Mouse (Mus musculus) MEL (cell line): ENCODE results near the gene Akap12. TPM values are rescaled to one million over a fixed set of nuclear protein-coding genes. Genes with fewer than 3 reads are reported as not detected.

Source experiments
- DNase-seq: peaks from one replicate; pipeline ENCODE4 v3.0.0; 2011; ENCODE audit warnings: low read depth, low spot score
- H3K27ac ChIP-seq: 2 replicates; pipeline ENCODE4 v1.5.1; 2012; ENCODE audit warnings: low read depth, mild to moderate bottlenecking, control low read depth, low read length, moderate library complexity; ENCODE audit not compliant: control insufficient read depth
- H3K27me3 ChIP-seq, 2 experiments: fragments of 150-350 bp in 1 of 2; sonication (generic) in 1 of 2; 2 replicates each; pipeline ENCODE4 v1.6.1; 2012; ENCODE audit warnings: low read length in 2 of 2, mild to moderate bottlenecking in 2 of 2, improper control_type of control experiment in 1 of 2, moderate library complexity in 1 of 2; ENCODE audit not compliant: insufficient read depth in 2 of 2, control insufficient read depth in 1 of 2
- H3K36me3 ChIP-seq, 2 experiments: 2 replicates each; pipeline ENCODE4 v1.6.1; 2012 to 2014; ENCODE audit warnings: low read length in 2 of 2, improper control_type of control experiment in 1 of 2, inconsistent platforms in 1 of 2, mild to moderate bottlenecking in 1 of 2; ENCODE audit not compliant: insufficient read depth in 2 of 2, control insufficient read depth in 1 of 2
- H3K4me1 ChIP-seq, 2 experiments: fragments of 150-350 bp in 1 of 2; sonication (generic) in 1 of 2; 2 replicates each; pipeline ENCODE4 v1.6.1; 2012; ENCODE audit warnings: low read length in 2 of 2, improper control_type of control experiment in 1 of 2, mild to moderate bottlenecking in 1 of 2; ENCODE audit not compliant: insufficient read depth in 2 of 2, control insufficient read depth in 1 of 2
- H3K4me3 ChIP-seq, 2 experiments: fragments of 150-350 bp in 1 of 2; sonication (generic) in 1 of 2; 2 replicates each; pipeline ENCODE4 v1.5.1; 2012; ENCODE audit warnings: low read depth in 2 of 2, low read length in 2 of 2, mild to moderate bottlenecking in 2 of 2, moderate library complexity in 2 of 2, control low read depth in 1 of 2, improper control_type of control experiment in 1 of 2; ENCODE audit not compliant: control insufficient read depth in 1 of 2, insufficient read depth in 1 of 2
- H3K79me2 ChIP-seq: 2 replicates; pipeline ENCODE4 v1.6.1; 2012; ENCODE audit warnings: mild to moderate bottlenecking, low read length, moderate library complexity; ENCODE audit not compliant: control insufficient read depth, poor library complexity, insufficient read depth
- H3K9ac ChIP-seq: 2 replicates; pipeline ENCODE4 v1.6.1; 2012; ENCODE audit warnings: low read depth, mild to moderate bottlenecking, control low read depth, low read length, moderate library complexity; ENCODE audit not compliant: control insufficient read depth, poor library complexity, severe bottlenecking
- H3K9me3 ChIP-seq: fragments of 150-350 bp; sonication (generic); replicated peaks from 2 replicates; pipeline ENCODE4 v1.6.1; 2012; ENCODE audit warnings: mild to moderate bottlenecking, low read length, improper control_type of control experiment, moderate library complexity; ENCODE audit not compliant: insufficient read depth
- CHD1 ChIP-seq: IDR thresholded peaks from 2 replicates; pipeline ENCODE4 v1.6.1; 2012; ENCODE audit warnings: low read depth, mild to moderate bottlenecking, inconsistent platforms, low read length, improper control_type of control experiment
- CTCF ChIP-seq, 3 experiments: IDR thresholded peaks in 2 of 3; conservative IDR thresholded peaks in 1 of 3; 2 replicates each; pipeline ENCODE4 v1.5.1; 2011 to 2012; ENCODE audit warnings: low read length in 3 of 3, low read depth in 2 of 3, mild to moderate bottlenecking in 2 of 3, improper control_type of control experiment in 1 of 3, inconsistent platforms in 1 of 3, mixed read lengths in 1 of 3, moderate library complexity in 1 of 3; ENCODE audit not compliant: control insufficient read depth in 1 of 3, insufficient read depth in 1 of 3, poor library complexity in 1 of 3, severe bottlenecking in 1 of 3
- ELF1 ChIP-seq: IDR thresholded peaks from 2 replicates; pipeline ENCODE4 v1.6.1; 2014; ENCODE audit warnings: low read depth, mild to moderate bottlenecking, inconsistent platforms, low read length, improper control_type of control experiment, moderate library complexity
- EP300 ChIP-seq, 2 experiments: IDR thresholded peaks; 2 replicates each; pipeline ENCODE4 v1.6.1; 2011; ENCODE audit warnings: improper control_type of control experiment in 2 of 2, low read length in 2 of 2, low read depth in 1 of 2, mild to moderate bottlenecking in 1 of 2
- GATA1 ChIP-seq: IDR thresholded peaks from 2 replicates; pipeline ENCODE4 v1.6.1; 2011; ENCODE audit warnings: low read depth, low read length, improper control_type of control experiment
- HCFC1 ChIP-seq: IDR thresholded peaks from 2 replicates; pipeline ENCODE4 v1.6.1; 2012; ENCODE audit warnings: low read depth, mild to moderate bottlenecking, inconsistent platforms, low read length, improper control_type of control experiment, moderate library complexity
- KAT2A ChIP-seq: conservative IDR thresholded peaks from 2 replicates; pipeline ENCODE4 v1.6.1; 2012; ENCODE audit warnings: low read depth, low read length, improper control_type of control experiment, inconsistent platforms
- MAFK ChIP-seq: IDR thresholded peaks from 2 replicates; pipeline ENCODE4 v1.6.1; 2011; ENCODE audit warnings: low read depth, mild to moderate bottlenecking, low read length, improper control_type of control experiment, borderline replicate concordance
- MAX ChIP-seq: IDR thresholded peaks from 2 replicates; pipeline ENCODE4 v1.6.1; 2011; ENCODE audit warnings: low read length, improper control_type of control experiment
- MEF2A ChIP-seq: IDR thresholded peaks from 2 replicates; pipeline ENCODE4 v1.6.1; 2014; ENCODE audit warnings: low read depth, mild to moderate bottlenecking, inconsistent platforms, low read length, improper control_type of control experiment; ENCODE audit not compliant: poor library complexity, insufficient replicate concordance, severe bottlenecking; ENCODE audit errors: extremely low read depth
- MXI1 ChIP-seq: IDR thresholded peaks from 2 replicates; pipeline ENCODE4 v1.6.1; 2011; ENCODE audit warnings: mild to moderate bottlenecking, low read depth, low read length, improper control_type of control experiment
- MYB ChIP-seq: IDR thresholded peaks from 2 replicates; pipeline ENCODE4 v1.6.1; 2011; ENCODE audit warnings: mild to moderate bottlenecking, low read depth, low read length, improper control_type of control experiment
- NELFE ChIP-seq: IDR thresholded peaks from 2 replicates; pipeline ENCODE4 v1.6.1; 2011; ENCODE audit warnings: low read depth, low read length, improper control_type of control experiment
- NRF1 ChIP-seq: IDR thresholded peaks from 2 replicates; pipeline ENCODE4 v1.6.1; 2014; ENCODE audit warnings: low read depth, mild to moderate bottlenecking, inconsistent platforms, low read length, improper control_type of control experiment, moderate library complexity; ENCODE audit not compliant: poor library complexity, insufficient read depth, severe bottlenecking
- POLR2AphosphoS5 ChIP-seq: IDR thresholded peaks from 2 replicates; pipeline ENCODE4 v1.6.1; 2012; ENCODE audit warnings: low read depth, borderline replicate concordance, mild to moderate bottlenecking, inconsistent platforms, low read length, moderate library complexity, mixed read lengths
- RAD21 ChIP-seq: IDR thresholded peaks from 2 replicates; pipeline ENCODE4 v1.6.1; 2011; ENCODE audit warnings: mild to moderate bottlenecking, low read depth, low read length, improper control_type of control experiment
- RCOR1 ChIP-seq: IDR thresholded peaks from 2 replicates; pipeline ENCODE4 v1.6.1; 2012; ENCODE audit warnings: low read depth, mild to moderate bottlenecking, inconsistent platforms, low read length, improper control_type of control experiment
- SMC3 ChIP-seq: IDR thresholded peaks from 2 replicates; pipeline ENCODE4 v1.6.1; 2011; ENCODE audit warnings: low read depth, low read length, improper control_type of control experiment
- TBP ChIP-seq: IDR thresholded peaks from 2 replicates; pipeline ENCODE4 v1.8.0; 2011; ENCODE audit warnings: low read depth, low read length, improper control_type of control experiment
- TCF12 ChIP-seq: IDR thresholded peaks from 2 replicates; pipeline ENCODE4 v1.6.1; 2014; ENCODE audit warnings: low read depth, mild to moderate bottlenecking, inconsistent platforms, low read length, improper control_type of control experiment, moderate library complexity
- USF1 ChIP-seq: IDR thresholded peaks from 2 replicates; pipeline ENCODE4 v1.6.1; 2014; ENCODE audit warnings: low read depth, mild to moderate bottlenecking, inconsistent platforms, low read length, improper control_type of control experiment, moderate library complexity
- USF2 ChIP-seq, 2 experiments: IDR thresholded peaks; 2 replicates each; pipeline ENCODE4 v1.6.1; 2011 to 2012; ENCODE audit warnings: improper control_type of control experiment in 2 of 2, low read length in 2 of 2, borderline replicate concordance in 1 of 2, inconsistent platforms in 1 of 2, low read depth in 1 of 2, mild to moderate bottlenecking in 1 of 2; ENCODE audit not compliant: insufficient read depth in 1 of 2
- polyA plus RNA-seq, 2 experiments: library from polyadenylated mRNA; stranded (reverse) in 1 of 2; unstranded in 1 of 2; fragments of >175 nt in 1 of 2; fragments of >200 nt in 1 of 2; gene quantifications; 2 replicates each; pipeline versions ENCODE4 v1.2.1 to v1.2.4; 2012; ENCODE audit warnings: low replicate concordance in 2 of 2, low read depth in 1 of 2; ENCODE audit not compliant: insufficient read length in 2 of 2, insufficient read depth in 1 of 2, missing spikeins in 1 of 2
- total RNA-seq: library from RNA; depleted of rRNA; stranded (reverse); fragments of 300-350 nt; gene quantifications from 2 replicates; pipeline ENCODE4 v1.2.3, GENCODE M21; 2012

The Akap12 gene
- total and polyA plus RNA-seq, 3 experiments, result 0.08 to 0.42 TPM; not detected in 1

DNA sequence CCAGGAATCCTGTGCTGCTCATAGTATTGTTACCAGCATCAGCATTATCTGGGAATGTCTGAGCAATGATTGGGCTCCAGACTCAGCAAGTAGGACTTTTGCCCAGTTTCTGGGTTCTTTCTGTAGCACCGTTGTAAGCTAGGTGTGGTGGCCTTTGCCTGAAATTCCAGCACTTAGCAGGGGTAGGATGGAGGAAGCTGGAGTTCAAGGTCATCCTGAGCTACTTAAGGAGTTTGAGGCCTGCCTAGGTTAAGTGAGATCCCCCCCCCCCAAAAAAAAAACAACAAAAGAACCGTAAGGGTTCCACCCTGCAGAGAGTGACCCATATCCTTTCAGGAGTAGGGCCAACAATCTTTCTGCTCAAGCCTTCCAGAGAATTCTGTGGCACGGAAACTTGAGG, 98.4 kb downstream of the Akap12 start:
- no peaks in the 10 kb centered on the region for H3K36me3 ChIP-seq
- TF ChIP-seq NELFE (no peak), POLR2AphosphoS5 (no peak), MEF2A (no peak), MYB (no peak), KAT2A (no peak), HCFC1 (no peak), EP300 (IDR thresholded peaks at IDR 0.05; ENCODE audit: low read depth in 1 of 2, low read length in 2 of 2) (no peak)
- no peaks in the 10 kb centered on the region for H3K4me1 ChIP-seq
- H3K9ac ChIP-seq, result no peak overlapping the region
- no peaks in the 10 kb centered on the region for H3K27me3 ChIP-seq
- H3K4me3 ChIP-seq, result no peak overlapping the region
- DNase-seq, result no peak
- H3K79me2 ChIP-seq, result no peaks in the 10 kb centered on the region
- no peaks in the 10 kb centered on the region for H3K9me3 ChIP-seq
- H3K27ac ChIP-seq, result no peak overlapping the region

DNA sequence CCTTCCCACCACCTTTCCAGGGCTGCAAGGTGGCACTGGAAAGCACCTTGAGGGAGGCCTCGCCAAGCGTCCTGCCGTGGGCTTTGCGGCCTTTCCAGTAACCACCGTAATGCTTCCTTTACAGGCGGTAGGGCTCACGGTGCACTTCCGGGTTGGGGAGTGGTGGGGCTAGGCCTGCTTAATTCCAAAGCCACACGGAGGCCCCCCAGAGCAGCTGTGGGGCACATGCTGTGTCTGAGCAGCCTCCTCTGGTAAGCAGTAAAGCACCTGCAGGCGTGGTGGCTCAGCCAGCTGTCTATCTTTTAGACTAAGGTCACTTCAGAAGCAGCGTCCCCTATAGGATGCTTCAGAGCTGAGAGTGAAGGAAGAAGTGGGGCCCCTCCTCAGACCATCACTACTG, 103.9 kb downstream of the Akap12 start:
- no peak overlapping the region for H3K9ac ChIP-seq
- no peaks in the 10 kb centered on the region for H3K79me2 ChIP-seq
- no peaks in the 10 kb centered on the region for H3K36me3 ChIP-seq
- no peaks in the 10 kb centered on the region for H3K9me3 ChIP-seq
- H3K27ac ChIP-seq, result no peak overlapping the region
- DNase-seq, result no peak
- TF ChIP-seq SMC3 (no peak), NRF1 (no peak), HCFC1 (no peak), TBP (no peak), MXI1 (no peak), USF1 (no peak), ELF1 (no peak)
- H3K4me3 ChIP-seq, result no peak overlapping the region
- no peaks in the 10 kb centered on the region for H3K4me1 ChIP-seq
- no peaks in the 10 kb centered on the region for H3K27me3 ChIP-seq

DNA sequence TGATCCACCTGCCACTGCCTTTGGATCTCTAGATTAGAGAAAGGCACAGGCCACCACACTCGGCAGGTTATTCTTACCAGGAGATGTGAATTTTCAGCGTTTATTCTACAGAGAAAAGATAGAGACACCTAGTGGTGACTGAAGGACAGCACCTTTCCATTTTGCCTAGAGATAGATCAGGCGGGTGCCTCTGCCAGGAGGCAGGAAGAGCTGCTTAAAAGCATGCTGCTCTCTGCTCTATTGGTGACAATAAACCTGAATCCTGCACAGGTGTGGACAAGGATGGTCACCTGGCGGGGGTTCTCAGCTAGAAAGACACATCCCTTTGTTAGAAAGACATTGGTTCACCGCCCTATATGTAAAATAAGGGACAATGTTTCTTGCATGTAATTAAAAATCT, 105.8 kb downstream of the Akap12 start:
- DNase-seq, result peak; percentile 59
- Histone ChIP-seq H3K9me3 (no peaks in the 10 kb centered on the region), H3K27ac (no peak overlapping the region), H3K4me1 (no peaks in the 10 kb centered on the region), H3K79me2 (no peaks in the 10 kb centered on the region; the same call in 1 of the 2 replicates), H3K4me3 (no peak overlapping the region), H3K9ac (no peak overlapping the region), H3K27me3 (no peaks in the 10 kb centered on the region), H3K36me3 (no peaks in the 10 kb centered on the region)
- TF ChIP-seq CTCF (IDR thresholded peaks at IDR 0.05 in 2 of 3, conservative IDR thresholded peaks at IDR 0.05 in 1 of 3; ENCODE audit: control insufficient read depth in 1 of 3, insufficient read depth in 1 of 3, low read depth in 2 of 3, low read length in 3 of 3, poor library complexity in 1 of 3, severe bottlenecking in 1 of 3) (peak in 2 of 3 experiments; percentile 55 to 69; a peak in 5 of 6 replicates), MAX (no peak), RAD21 (peak; percentile 44), RCOR1 (no peak), MAFK (no peak), NELFE (no peak), SMC3 (peak; percentile 47), MEF2A (no peak), GATA1 (no peak), USF2 (IDR thresholded peaks at IDR 0.05; ENCODE audit: borderline replicate concordance in 1 of 2, insufficient read depth in 1 of 2, low read depth in 1 of 2, low read length in 2 of 2) (no peak), MYB (no peak), CHD1 (no peak), TCF12 (no peak), KAT2A (no peak)
